Mouse (Mus musculus) hematopoietic stem cell, adult 5-6 weeks (primary cell): Measurements from ENCODE around the gene Dner. TPM values are rescaled to one million over a fixed set of nuclear protein-coding genes. Genes with fewer than 3 reads are reported as not detected.

Experiments used
- ATAC-seq, 2 experiments: fragments of 125-278 bp in 1 of 2; replicated peaks in 1 of 2; 2 replicates each; pipeline ENCODE4 v1.8.0; 2016 to 2017; ENCODE audit warnings: inconsistent platforms in 2 of 2, mild to moderate bottlenecking in 2 of 2, moderate number of reproducible peaks in 2 of 2, low read depth in 1 of 2, moderate TSS enrichment in 1 of 2; ENCODE audit not compliant: low FRiP score in 2 of 2, poor library complexity in 2 of 2, severe bottlenecking in 2 of 2, insufficient read depth in 1 of 2, low TSS enrichment in 1 of 2
- total RNA-seq: library from RNA; stranded (forward); fragments of 172-1452, 232-1000 nt; gene quantifications from 2 replicates; pipeline ENCODE4 v1.2.3, GENCODE M21; 2017

Gene Dner
- total RNA-seq, 1 experiment from 2014 or later, result not detected

DNA sequence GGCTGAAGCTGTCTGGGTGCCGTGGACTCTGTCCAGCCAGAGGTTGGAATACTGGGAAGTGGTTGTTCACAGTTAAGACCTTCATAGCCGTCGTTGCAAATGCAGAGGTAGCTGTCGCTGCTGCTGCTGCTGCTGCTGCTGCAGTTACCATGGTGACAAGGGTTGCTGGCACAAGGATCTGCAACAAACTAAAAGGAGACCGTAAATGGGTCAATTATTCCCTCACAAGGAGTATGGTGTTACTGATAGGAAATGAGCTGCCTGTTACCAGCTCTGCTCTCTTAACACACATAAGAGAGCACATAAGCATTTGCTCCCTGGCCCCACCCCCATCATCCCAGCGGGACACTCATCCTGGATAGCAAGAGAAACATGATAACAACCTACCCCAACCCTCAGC lies 110.6 kb downstream of the Dner start:
- no peak for ATAC-seq

DNA sequence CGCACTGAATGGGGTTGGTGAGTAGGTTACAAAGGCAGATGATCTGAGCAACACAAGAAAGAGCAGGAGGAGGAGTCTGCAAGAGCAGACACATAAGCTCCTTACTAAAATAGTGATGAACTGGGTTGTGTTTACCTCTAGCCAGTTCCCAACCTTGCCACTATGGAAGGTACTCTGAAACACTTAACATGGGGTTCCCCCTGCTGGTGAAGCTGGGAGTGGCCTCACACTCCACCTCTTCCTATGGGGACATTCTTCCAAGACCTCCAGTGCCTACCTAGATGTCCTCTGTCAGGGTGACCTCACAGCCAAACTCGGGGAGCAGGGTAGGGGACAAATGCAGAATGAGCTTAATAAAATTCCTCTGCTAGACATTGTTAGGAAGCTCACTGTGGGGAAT lies 114.2 kb downstream of the Dner start:
- peak; percentile 78 to 82; a peak in 3 of 4 replicates for ATAC-seq

DNA sequence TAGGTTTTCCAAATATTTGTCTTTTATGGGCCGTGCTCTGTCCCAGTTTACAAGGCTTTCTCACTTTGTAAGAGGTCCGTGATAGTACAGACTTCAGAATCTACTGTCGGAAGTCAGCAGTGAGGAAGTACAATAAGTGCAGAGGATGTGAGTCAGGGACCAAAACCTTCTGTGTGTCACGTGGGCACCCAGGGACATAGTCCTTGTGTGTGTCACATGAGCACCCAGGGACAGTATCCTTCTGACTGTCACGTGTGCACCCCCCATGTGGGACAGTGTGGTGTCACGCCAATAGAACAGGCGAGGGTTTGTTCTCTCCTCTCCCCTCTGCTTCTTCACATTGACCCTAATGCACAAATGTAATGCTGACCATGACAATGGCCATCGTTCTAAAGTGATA lies 134.2 kb downstream of the Dner start:
- no peak for ATAC-seq

DNA sequence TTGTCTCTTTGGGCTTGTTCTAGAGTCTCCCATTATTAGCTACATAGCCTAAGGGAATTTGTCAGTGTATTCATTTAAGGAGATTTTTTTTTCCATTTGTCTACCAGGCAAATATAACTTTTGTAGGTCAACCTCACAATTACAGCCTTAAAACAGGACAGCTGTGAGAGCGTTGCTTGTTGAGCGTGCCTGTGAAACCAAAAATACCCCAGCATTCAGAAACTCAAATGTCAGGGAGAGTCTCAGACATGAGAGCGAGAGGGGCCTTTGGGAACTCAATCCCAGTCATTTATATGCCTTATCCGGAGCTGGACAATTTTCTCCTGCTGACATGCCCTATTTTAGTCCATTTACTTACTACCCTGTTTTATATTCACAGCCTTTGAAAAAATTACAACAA lies 134.6 kb downstream of the Dner start:
- ATAC-seq, result no peak

DNA sequence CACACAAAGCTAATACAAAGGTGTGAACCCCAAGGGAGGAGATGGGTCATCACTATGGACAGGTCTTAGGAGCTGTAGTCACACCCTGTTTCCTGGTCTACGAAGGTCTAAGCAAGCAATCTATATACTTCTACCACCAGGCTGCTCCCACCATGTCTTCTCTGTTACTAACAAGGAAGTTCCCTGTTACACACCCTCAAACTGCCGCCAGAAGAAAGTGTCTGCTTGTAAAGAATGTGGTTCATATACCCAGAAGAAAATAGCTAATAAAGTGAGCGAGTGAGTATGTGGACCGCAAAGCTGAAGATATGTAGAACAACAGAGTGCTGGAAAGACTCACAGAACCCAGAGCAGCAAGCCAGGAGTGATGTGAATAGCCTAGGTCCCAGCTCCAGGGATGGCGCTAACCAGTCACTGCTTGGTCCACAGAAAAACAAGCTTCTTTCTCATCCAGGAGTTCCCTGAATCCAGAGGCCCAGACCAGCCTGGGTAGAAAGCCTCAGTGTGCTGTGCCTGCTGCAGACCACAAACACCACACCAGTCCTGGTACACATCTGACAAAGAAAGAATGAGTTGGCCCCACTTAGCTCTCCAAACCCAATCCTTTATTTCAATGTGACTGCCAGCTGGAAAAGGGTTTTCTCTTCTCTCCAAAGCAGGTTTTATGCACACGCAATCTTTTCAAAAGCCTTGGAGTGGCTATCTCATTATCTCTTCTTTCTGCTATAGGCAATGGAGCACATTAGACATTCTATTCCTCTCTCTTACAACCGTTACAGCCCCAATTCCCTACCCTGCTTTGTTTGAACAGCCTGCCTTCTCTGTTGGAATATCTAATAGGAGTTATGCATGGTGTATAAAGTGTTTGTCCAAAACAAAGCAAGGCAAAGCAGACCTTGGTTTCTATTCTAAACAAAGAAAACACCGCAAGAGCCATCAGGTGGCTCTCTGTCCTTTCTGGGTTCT lies 139.2 kb downstream of the Dner start:
- no peak for ATAC-seq

DNA sequence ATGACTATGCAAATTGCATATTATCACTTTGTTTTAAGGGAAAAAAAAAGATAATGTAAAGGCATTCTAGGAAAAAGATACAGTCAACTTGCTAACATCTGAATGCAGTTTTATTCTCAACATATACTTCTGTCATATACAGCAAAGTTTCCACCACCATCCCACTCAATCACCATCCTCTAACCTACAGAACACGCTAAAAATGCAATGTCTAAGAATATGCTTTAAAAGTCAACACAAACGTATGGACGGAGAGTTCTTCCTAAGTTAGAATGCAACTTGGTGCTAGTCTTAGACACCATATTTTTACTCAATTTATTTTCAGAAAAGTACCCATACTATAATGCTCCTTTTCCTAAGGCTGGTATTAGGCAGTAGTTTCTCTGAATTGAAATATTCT lies 144.0 kb downstream of the Dner start:
- no peak for ATAC-seq

DNA sequence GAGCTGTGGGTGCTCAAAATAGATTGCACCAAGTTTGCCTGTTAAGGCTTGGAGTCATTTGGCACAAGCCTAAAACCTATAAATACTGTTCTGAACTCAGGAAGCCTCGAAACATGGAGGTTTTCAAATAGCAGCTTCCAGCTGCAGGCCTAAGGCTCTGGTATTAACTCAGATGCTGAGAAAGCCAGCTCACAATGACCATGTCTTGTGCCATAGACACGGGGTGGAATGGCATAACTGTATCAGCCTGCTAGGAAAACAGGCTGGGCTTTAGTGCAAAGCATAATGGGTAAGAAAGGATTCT lies 146.0 kb downstream of the Dner start:
- ATAC-seq, result no peak

DNA sequence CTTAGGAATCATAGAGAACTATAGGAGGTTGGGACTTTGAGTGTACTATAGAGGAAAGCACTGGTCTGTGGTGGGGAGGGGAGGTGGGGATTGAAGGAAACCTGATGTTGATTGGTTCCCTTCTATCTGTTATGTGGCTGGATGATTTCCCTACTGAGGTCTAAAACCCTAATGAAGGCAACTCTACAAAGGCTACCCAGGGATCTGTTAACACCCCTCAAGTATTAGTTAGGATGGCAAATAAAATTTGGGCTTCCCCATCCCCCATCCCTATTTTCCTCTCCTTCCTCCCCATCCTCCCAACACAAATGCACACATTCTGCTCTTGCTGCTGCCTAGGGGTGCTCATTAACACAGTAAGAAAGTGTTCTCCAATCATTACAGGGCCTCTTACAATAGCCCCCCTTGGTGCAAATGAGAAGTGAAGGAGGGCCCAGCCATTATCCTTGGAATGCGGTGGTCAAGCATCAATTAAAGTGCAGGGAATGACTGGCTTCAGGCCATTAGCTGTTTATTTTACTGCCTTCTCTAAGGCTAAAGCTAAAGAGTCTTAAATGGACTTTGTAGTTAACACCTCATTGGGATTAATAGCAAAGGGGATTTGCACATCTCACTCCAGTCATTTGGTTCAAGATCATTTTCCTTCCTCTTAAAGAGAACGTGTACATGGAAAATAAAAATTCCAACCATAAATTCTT lies 146.5 kb downstream of the Dner start:
- no peak for ATAC-seq

DNA sequence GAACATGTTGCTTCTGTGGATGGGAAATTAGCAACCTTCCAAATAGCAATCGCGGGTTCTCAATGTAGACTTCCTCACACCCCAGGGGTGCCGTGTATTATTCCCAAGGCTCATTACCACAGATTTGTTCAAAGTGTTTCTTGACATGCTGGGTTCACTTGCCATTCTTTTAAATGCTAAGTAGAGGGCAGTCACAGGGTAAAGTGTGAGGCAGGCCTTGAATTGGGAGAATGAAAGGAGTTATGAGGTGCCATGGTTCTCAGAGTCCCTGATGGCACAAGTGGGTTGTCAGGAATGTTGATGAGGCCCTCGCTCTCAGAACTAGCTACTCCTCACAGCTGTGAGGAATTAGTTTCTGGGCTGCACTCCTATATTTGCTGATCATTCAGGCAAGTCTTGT lies 160.0 kb downstream of the Dner start:
- ATAC-seq, result no peak

DNA sequence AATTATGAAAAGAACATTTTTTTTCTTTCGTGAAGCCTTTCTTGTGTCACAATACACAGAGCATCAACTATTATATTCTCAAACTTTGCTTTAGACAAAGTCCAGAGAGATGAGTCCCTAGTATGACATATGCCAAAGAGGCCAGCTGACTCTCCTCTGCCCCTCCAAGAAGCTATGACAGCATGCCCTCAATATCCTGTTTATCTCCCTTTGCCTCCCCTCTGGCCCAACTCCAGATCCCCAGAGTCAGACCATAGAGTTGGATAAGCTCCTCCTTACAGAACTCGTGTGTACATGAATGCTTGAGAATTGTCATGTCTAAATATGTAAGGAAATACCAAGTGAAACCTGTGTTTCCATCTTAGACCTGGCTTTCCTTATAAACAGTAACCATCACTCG lies 170.5 kb downstream of the Dner start:
- no peak for ATAC-seq

DNA sequence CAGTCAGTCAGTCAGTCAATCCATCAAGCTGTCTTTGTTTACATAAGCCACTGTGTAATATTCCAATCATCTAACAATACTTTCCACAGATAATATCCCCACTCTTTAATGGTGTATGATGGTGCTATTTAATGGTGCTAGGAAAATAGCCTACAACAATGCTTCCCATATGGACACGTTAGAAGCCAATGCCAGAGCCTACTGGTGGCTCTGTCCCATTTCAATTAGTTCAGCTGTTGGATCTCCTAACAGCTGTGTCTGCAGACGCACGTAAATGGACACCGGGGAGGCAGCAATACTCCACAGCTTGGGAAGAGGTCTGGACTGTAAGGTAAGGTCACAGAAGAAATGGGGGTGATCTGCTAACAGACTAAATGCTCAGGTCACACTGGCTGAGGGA lies 171.6 kb downstream of the Dner start:
- no peak for ATAC-seq

DNA sequence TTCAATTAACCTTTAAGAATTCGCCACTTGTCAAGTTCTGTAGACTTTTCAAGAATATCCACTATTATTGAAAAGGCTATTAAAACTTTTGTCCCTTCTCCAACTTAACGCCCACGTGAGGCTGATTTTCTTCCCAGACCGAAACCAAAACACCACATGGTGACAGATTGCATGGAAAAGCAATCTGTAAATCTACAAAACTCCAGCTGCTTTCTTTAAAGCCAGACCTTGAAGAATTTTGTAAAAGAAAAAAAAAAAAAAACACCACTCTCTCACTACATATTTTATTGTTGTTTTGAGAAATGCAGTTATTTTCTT lies 173.1 kb downstream of the Dner start:
- ATAC-seq, result no peak

DNA sequence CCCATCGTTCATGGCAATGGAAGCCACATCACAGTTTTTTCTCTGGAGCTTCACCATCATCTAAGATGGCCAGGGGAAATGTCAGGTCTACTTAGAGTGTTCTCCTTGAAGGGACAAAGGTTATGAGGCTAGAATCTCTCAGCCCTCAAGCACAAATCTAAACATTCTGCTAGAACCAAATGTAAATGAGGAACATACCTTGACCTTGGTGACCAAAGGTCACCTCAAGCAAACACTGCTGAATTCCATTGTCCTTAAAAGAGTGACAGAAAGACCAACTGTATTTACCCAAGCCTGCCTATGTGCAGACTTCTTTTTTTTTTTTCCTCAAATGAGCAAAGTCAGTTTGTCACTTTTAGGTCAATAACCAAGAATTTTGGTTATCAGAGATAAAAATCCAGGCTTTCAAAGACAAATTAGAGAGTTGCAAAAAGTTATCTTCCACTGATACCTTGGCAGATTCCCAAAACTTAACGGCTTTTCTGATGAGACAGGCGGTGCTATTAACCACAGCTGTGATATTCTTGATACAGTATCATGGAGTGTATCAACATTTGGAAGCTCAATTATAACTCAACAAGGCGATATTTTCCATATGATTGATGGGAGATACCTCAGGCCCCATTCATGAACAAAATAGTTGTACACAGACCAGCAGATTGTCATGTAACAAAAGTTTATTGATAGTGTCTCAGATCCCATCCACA lies 173.6 kb downstream of the Dner start:
- ATAC-seq, result no peak

DNA sequence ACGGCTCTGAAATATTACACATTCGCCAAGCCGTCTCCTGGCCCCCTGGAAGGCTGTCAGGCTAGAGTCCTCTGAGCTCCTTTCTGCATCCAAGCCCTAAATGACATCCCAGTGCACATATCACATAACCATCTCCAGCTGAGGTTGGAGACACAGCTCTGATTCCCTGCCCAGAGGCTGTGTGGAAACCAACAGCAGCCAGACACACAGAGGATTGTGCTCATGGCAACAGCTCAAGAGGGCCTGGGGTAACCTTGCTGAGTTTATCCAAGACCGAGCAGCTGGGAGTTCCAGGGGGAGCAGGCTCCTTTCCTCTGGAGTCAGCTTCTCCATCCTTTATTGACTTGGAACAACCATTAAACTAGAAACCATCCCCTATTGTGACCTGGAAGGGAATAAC lies 177.7 kb downstream of the Dner start:
- no peak for ATAC-seq

DNA sequence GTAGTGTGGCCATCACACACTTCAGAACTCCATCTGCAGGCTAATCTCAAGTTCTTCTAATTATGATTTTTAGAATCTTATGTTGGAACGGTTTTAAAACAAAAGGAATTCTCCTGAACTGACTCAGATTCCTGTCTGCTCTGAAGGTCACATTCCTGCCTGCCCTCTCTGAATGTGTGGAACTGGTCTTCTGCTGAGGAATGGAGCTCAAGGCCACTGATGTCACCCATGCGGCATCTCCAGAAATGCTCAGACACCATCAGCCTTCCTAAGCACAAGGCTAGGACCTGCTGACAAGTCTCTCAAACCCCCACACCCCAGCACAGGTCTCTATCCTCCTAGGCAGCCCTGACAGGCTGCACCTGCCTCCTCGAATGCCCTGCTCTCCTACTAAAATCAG lies 182.8 kb downstream of the Dner start:
- no peak for ATAC-seq

DNA sequence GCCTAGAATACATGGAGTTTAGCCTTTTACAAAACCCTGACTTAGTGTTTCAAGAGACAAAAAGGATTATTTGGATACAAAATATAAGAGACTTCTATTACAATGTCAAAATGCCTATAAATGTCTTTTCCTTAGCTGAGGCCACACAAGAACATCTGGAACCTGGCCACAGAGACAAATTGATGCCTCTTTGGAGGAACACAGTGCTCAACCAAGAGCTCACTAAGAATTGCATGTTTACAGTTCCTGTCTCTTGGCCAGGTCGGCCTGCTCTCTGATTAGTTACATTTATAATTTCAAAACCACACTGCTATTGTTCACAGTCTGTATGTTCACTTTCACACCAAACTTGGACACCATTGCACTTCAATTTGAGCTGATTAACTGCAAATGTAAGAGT lies 187.5 kb downstream of the Dner start:
- ATAC-seq, result no peak

DNA sequence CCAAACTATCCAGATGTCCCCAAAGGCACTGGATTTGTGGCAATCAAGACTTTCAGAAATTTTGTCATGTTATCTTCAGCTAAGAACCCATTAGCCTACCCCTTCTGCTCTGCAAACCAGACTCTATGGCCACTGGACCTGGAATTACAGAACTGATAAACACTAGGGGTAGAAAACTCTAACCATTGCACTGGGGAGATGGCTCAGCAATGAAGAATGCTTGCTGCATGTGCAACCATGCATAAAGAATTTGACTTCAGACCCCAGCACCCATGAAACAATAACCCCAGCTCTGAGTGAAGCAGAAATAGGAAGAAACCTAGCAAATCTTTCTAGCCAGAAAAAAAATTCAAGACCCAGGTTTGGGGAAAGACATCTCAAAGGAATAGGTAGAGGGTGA lies 188.5 kb downstream of the Dner start:
- no peak for ATAC-seq

DNA sequence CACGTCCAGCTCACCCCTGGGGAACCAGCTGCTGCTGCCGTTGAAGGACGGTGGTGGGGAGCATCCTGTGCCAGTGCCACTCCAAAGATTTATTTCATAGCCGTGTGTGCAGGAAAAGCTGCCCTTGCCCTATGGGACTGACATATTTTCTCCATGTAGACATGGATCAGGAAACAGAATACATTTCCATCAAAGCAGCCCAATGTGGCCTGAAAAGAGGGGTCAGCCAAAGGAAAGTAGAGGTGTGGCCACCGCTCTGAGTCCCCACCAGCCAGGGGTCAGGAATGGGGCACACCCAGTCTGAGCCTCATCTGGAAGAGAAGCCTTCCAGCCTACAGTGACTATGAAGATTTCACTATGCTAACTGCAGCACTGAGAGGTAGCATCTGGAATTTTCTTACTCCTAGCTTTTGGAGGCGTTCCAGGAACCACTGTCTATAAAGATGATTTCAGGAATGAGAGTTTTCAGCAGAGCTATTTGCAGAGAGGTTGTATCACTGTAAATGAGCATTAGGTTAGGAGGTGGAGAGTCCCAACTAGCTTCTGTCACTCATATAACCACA lies 189.0 kb downstream of the Dner start:
- ATAC-seq, result no peak
